Mouse (Mus musculus): ENCODE data around the gene Mylip. TPM values are rescaled to one million over a fixed set of nuclear protein-coding genes. Genes with fewer than 3 reads are reported as not detected.

The Mylip gene
- polyA plus RNA-seq, 1 experiment = 10.6 TPM

DNA sequence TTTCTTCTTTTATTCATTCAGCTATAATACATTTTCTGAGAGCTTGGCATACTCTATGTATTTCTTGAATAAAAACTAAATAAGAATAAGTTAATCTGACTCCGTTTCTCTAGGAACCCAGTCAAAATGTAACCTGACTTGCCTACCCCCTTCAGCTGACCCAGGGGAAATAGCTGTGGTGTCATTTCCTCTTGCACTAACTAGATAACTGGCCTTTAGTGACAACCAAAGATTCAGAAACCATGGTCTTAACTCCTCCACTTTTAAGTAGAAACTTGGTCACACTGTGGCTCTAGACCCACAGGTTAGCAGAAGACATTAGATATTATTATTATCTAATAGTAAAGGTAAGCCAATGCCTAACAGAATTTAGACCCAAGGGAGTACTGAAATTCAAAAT, 64.5 kb downstream of the Mylip start:
- no peak for DNase-seq
- TF ChIP-seq POLR2A (IDR thresholded peaks at IDR 0.05; ENCODE audit: borderline replicate concordance, insufficient read depth, low read length) (no peak), CTCF (IDR thresholded peaks at IDR 0.05; ENCODE audit: borderline replicate concordance, insufficient read depth, low read depth, low read length) (no peak)
- no peak overlapping the region for H3K4me3 ChIP-seq (replicated peaks; ENCODE audit: insufficient read depth, low read depth, low read length)
- no peaks in the 10 kb centered on the region for H3K27me3 ChIP-seq (ENCODE audit: control insufficient read depth, insufficient read depth, low read length)
- peaks cover 4% of the 10 kb centered on the region; the same call in 1 of the 2 replicates for H3K4me1 ChIP-seq (ENCODE audit: control insufficient read depth, insufficient read depth, low read length)
- H3K27ac ChIP-seq (ENCODE audit: insufficient read depth, low read length) = no peak overlapping the region
- 95% methylated on average over 1 of the region's 1 CpGs for WGBS

DNA sequence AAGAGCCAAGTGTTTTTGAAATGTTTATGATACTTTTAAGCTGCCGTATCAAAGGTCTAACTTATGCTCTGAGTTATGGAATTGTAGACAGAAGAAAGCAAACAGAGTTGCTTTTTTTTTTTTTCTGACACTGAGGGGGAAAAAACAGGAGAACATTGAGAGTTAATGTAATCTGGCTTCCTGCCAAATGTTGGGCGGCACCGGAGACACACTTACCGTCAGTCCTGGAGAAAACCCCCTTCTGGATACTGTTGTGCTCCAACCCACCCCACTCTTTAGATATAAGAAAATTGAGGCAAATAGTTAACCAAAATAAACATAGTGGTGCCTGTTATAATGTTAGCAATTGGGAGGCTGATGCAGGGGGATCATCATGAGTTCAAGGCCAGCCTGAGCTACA, 65.1 kb downstream of the Mylip start:
- Histone ChIP-seq H3K27me3 (ENCODE audit: control insufficient read depth, insufficient read depth, low read length) (no peaks in the 10 kb centered on the region), H3K4me3 (replicated peaks; ENCODE audit: insufficient read depth, low read depth, low read length) (no peak overlapping the region), H3K27ac (ENCODE audit: insufficient read depth, low read length) (no peak overlapping the region), H3K4me1 (ENCODE audit: control insufficient read depth, insufficient read depth, low read length) (peaks cover 4% of the 10 kb centered on the region; the same call in 1 of the 2 replicates)
- WGBS = 76% methylated on average over 4 of the region's 4 CpGs
- DNase-seq = no peak
- TF ChIP-seq CTCF (IDR thresholded peaks at IDR 0.05; ENCODE audit: borderline replicate concordance, insufficient read depth, low read depth, low read length) (no peak), POLR2A (IDR thresholded peaks at IDR 0.05; ENCODE audit: borderline replicate concordance, insufficient read depth, low read length) (no peak)

DNA sequence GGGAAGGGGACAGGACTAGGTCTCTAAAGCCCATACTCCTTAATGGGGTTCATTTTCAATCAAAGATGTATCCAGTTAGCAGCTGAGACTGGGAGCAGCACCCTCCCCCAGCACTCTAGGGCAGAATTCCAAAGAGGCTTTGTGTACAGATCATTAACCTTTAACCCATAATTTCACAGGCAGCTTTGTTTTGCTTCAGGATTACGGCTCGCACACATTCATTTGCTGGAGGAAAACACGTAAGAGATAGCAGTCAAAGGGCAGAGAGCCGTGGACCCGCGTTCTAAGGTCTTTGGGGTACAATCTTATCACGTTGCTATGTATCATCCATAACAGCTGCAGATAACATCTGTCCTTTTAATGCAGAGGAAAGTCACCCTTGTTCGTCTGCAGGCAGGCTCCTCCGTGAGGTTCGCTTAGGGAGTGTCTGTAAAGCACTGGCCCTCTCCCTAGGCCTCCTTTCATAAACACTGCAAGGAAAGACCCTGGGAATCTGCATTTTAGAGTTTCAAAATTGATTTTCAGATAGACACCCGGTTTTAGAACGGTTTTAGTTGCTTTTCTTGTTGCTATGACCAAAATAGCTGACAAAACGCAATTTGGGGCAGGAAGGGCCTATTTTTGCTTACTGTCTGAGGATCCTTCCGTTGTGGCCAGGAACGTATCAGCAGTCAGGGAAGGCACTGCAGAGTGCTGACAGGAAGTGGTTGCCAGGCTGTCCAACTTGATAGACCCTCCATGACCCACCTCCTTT, 65.7 kb downstream of the Mylip start:
- DNase-seq = no peak
- WGBS = 78% methylated on average over 15 of the region's 15 CpGs
- no peak overlapping the region for H3K4me3 ChIP-seq (replicated peaks; ENCODE audit: insufficient read depth, low read depth, low read length)
- H3K4me1 ChIP-seq (ENCODE audit: control insufficient read depth, insufficient read depth, low read length) = peaks cover 8% of the 10 kb centered on the region; the same call in 1 of the 2 replicates
- no peak overlapping the region for H3K27ac ChIP-seq (ENCODE audit: insufficient read depth, low read length)
- H3K27me3 ChIP-seq (ENCODE audit: control insufficient read depth, insufficient read depth, low read length) = no peaks in the 10 kb centered on the region
- TF ChIP-seq CTCF (IDR thresholded peaks at IDR 0.05; ENCODE audit: borderline replicate concordance, insufficient read depth, low read depth, low read length) (no peak), POLR2A (IDR thresholded peaks at IDR 0.05; ENCODE audit: borderline replicate concordance, insufficient read depth, low read length) (no peak)

DNA sequence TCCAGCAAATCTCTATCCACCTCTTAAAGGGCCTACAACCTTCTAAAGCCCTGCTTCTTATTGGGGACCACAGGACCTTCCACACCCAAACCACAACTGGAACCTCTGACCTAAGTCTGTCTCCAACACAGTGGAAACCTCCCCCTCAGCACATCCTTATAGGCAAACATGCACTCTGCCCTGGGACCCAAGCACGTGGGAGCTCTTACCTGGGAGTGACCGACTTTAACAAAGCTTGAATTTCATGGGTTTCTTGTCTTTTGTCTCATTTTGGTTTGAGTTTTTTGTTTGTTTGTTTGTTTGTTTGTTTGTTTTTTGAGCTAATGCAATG, 66.3 kb downstream of the Mylip start:
- H3K4me1 ChIP-seq (ENCODE audit: control insufficient read depth, insufficient read depth, low read length) = peaks cover 8% of the 10 kb centered on the region; the same call in 1 of the 2 replicates
- no peak overlapping the region for H3K27ac ChIP-seq (ENCODE audit: insufficient read depth, low read length)
- no peak overlapping the region for H3K4me3 ChIP-seq (replicated peaks; ENCODE audit: insufficient read depth, low read depth, low read length)
- no peak for TF ChIP-seq CTCF (IDR thresholded peaks at IDR 0.05; ENCODE audit: borderline replicate concordance, insufficient read depth, low read depth, low read length)
- no peak for TF ChIP-seq POLR2A (IDR thresholded peaks at IDR 0.05; ENCODE audit: borderline replicate concordance, insufficient read depth, low read length)
- no peak for DNase-seq
- 93% methylated on average over 2 of the region's 2 CpGs for WGBS
- no peaks in the 10 kb centered on the region for H3K27me3 ChIP-seq (ENCODE audit: control insufficient read depth, insufficient read depth, low read length)

DNA sequence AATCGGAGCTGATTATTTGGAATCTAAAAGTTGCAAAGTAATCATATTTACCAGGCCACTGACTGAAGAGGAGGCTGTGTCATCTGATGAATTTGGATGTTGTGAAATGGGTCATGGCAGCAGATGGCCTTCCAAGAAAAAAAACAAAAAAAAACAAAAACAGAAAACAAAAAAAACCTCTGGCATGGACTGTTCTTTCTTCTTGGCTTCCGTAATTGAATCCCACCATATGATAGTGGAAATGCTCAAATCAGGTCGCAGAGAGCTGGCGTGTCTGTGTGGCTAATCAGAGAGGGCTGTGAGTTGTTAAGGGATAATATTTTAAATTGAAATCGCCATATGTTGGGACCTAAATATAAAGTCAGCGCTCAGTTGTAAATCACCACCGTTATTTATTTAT, 67.9 kb downstream of the Mylip start:
- WGBS = 11% methylated on average over 7 of the region's 7 CpGs
- Histone ChIP-seq H3K4me3 (replicated peaks; ENCODE audit: insufficient read depth, low read depth, low read length) (no peak overlapping the region), H3K27me3 (ENCODE audit: control insufficient read depth, insufficient read depth, low read length) (no peaks in the 10 kb centered on the region), H3K27ac (ENCODE audit: insufficient read depth, low read length) (no peak overlapping the region), H3K4me1 (ENCODE audit: control insufficient read depth, insufficient read depth, low read length) (peaks cover 19% of the 10 kb centered on the region; the same call in 1 of the 2 replicates)
- DNase-seq = peak; percentile 52 to 79
- TF ChIP-seq POLR2A (IDR thresholded peaks at IDR 0.05; ENCODE audit: borderline replicate concordance, insufficient read depth, low read length) = no peak
- no peak for TF ChIP-seq CTCF (IDR thresholded peaks at IDR 0.05; ENCODE audit: borderline replicate concordance, insufficient read depth, low read depth, low read length)

DNA sequence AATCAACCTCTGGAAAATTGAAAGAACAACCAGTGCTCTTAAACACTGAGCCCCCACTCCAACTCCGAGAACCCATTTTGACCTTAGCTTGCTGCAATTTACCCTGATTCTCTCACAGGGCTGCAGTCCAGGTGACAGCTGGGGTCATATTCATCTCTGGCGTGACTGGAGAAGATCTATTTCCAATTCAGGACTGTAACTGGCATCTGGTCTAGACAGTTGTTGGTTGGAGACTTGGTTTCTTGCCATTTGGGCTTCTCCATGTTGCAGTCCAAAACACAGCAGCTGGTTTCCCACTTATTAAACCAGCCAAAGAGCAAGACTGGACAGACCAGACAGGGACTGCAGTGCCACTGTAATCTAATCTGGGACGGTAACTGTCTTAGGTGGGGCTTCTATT, 70.6 kb downstream of the Mylip start:
- no peak for DNase-seq
- no peak for TF ChIP-seq POLR2A (IDR thresholded peaks at IDR 0.05; ENCODE audit: borderline replicate concordance, insufficient read depth, low read length)
- no peak for TF ChIP-seq CTCF (IDR thresholded peaks at IDR 0.05; ENCODE audit: borderline replicate concordance, insufficient read depth, low read depth, low read length)
- peaks cover 23% of the 10 kb centered on the region for H3K4me1 ChIP-seq (ENCODE audit: control insufficient read depth, insufficient read depth, low read length)
- no peak overlapping the region for H3K4me3 ChIP-seq (replicated peaks; ENCODE audit: insufficient read depth, low read depth, low read length)
- WGBS = 78% methylated on average over 3 of the region's 3 CpGs
- H3K27me3 ChIP-seq (ENCODE audit: control insufficient read depth, insufficient read depth, low read length) = no peaks in the 10 kb centered on the region
- H3K27ac ChIP-seq (ENCODE audit: insufficient read depth, low read length) = no peak overlapping the region

DNA sequence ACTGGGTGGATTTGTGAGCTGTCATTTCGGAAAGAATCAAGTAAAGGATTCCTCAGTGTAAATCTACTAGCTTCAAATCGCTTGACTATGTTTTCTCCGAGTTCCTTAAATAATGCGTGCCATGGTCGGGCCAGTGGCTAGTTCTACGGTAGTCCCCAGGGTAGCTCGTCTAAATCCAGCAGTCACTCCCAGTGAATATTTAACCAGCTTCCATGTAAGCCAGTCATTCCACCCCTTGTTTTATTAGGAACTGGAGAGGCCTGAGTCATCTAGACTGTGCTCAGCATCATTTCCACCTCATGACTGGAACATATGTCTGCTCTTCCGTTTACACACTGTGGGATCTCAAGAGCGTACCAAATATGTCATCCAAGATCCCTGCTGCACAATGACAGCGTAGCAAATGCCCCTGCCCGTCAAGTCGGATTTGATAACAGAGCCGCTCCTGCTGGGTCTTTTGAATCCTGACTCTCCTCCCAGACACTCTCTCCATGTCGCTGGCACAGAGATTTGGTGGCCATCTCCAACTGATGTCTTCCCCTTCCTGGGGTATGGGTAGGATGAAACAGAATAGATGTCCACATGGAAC, 71.9 kb downstream of the Mylip start:
- H3K27me3 ChIP-seq (ENCODE audit: control insufficient read depth, insufficient read depth, low read length) = no peaks in the 10 kb centered on the region
- H3K4me1 ChIP-seq (ENCODE audit: control insufficient read depth, insufficient read depth, low read length) = peaks cover 27% of the 10 kb centered on the region
- no peak overlapping the region for H3K4me3 ChIP-seq (replicated peaks; ENCODE audit: insufficient read depth, low read depth, low read length)
- H3K27ac ChIP-seq (ENCODE audit: insufficient read depth, low read length) = peak overlapping the region; percentile 63; the same call in 1 of the 2 replicates
- TF ChIP-seq POLR2A (IDR thresholded peaks at IDR 0.05; ENCODE audit: borderline replicate concordance, insufficient read depth, low read length) (no peak), CTCF (IDR thresholded peaks at IDR 0.05; ENCODE audit: borderline replicate concordance, insufficient read depth, low read depth, low read length) (no peak)
- WGBS = 22% methylated on average over 14 of the region's 14 CpGs
- DNase-seq = peak; percentile 85 to 96

Other genes starting within 250 kb of the Mylip start
- gene Gmpr, start 117.7 kb downstream of the Mylip start, polyA plus RNA-seq (2012; rRNA removed) = 69.1 TPM in 2 replicates